Mouse (Mus musculus) liver, adult 2 months (tissue): Measurements from ENCODE around the gene Sipa1l3. TPM values are rescaled to one million over a fixed set of nuclear protein-coding genes. Genes with fewer than 3 reads are reported as not detected.

ENCODE experiments used
- DNase-seq: peaks from one replicate; pipeline ENCODE4 v3.0.0-alpha.2; 2011; ENCODE audit warnings: low read depth, low spot score; ENCODE audit errors: extremely low read depth
- H3K27ac ChIP-seq: fragments of 200-500 bp; replicated peaks from 2 replicates; pipeline ENCODE4 v1.5.1; 2012; ENCODE audit warnings: low read depth, mild to moderate bottlenecking, control low read depth, inconsistent platforms, low read length; ENCODE audit not compliant: insufficient read depth
- H3K27me3 ChIP-seq: fragments of 200-500 bp; 2 replicates; pipeline ENCODE4 v1.6.1; 2012; ENCODE audit warnings: mild to moderate bottlenecking, moderate library complexity, low read length, inconsistent platforms; ENCODE audit not compliant: control insufficient read depth, insufficient read depth
- H3K36me3 ChIP-seq: fragments of 200-500 bp; 2 replicates; pipeline ENCODE4 v1.6.1; 2012; ENCODE audit warnings: low read length, inconsistent platforms; ENCODE audit not compliant: control insufficient read depth, insufficient read depth
- H3K4me1 ChIP-seq: fragments of 200-500 bp; 2 replicates; pipeline ENCODE4 v1.6.1; 2011; ENCODE audit warnings: low read length; ENCODE audit not compliant: control insufficient read depth, insufficient read depth
- H3K4me3 ChIP-seq: fragments of 200-500 bp; 2 replicates; pipeline ENCODE4 v1.5.1; 2011; ENCODE audit warnings: low read depth, mild to moderate bottlenecking, control low read depth, low read length, moderate library complexity; ENCODE audit not compliant: insufficient read depth
- H3K79me2 ChIP-seq: fragments of 200-500 bp; 2 replicates; pipeline ENCODE4 v1.6.1; 2012; ENCODE audit warnings: inconsistent platforms, mild to moderate bottlenecking, low read length, moderate library complexity; ENCODE audit not compliant: control insufficient read depth, insufficient read depth
- H3K9ac ChIP-seq: fragments of 200-500 bp; 2 replicates; pipeline ENCODE4 v1.6.1; 2012; ENCODE audit warnings: low read depth, mild to moderate bottlenecking, control low read depth, inconsistent platforms, low read length
- CTCF ChIP-seq: fragments of 200-500 bp; IDR thresholded peaks from 2 replicates; pipeline ENCODE4 v1.5.1; 2011; ENCODE audit warnings: low read depth, low read length, control low read depth
- POLR2A ChIP-seq: fragments of 200-500 bp; IDR thresholded peaks from 2 replicates; pipeline ENCODE4 v1.6.1; 2011; ENCODE audit warnings: low read length, control low read depth; ENCODE audit not compliant: insufficient read depth; ENCODE audit errors: extremely low read depth
- WGBS: fragments of 180-500 bp; shearing (Covaris S2); methylation state at CpG from one replicate; pipeline ENCODE4 v1.1.7; 2018; 5-methylcytosine and 5-hydroxymethylcytosine counted together
- polyA plus RNA-seq: library from polyadenylated mRNA; depleted of rRNA; stranded (reverse); fragments of >200 nt; gene quantifications from 2 replicates; pipeline ENCODE4 v1.2.3, GENCODE M21; 2012; rRNA removed
- total RNA-seq: library from RNA; depleted of rRNA; stranded (reverse); fragments of >200 nt; gene quantifications from 2 replicates; pipeline ENCODE4 v1.2.3, GENCODE M21; 2014; rRNA removed

Sipa1l3 gene
- 3.1 and 3.8 TPM in 2 replicates for total RNA-seq
- polyA plus RNA-seq: 6.5 and 9.2 TPM in 2 replicates

DNA sequence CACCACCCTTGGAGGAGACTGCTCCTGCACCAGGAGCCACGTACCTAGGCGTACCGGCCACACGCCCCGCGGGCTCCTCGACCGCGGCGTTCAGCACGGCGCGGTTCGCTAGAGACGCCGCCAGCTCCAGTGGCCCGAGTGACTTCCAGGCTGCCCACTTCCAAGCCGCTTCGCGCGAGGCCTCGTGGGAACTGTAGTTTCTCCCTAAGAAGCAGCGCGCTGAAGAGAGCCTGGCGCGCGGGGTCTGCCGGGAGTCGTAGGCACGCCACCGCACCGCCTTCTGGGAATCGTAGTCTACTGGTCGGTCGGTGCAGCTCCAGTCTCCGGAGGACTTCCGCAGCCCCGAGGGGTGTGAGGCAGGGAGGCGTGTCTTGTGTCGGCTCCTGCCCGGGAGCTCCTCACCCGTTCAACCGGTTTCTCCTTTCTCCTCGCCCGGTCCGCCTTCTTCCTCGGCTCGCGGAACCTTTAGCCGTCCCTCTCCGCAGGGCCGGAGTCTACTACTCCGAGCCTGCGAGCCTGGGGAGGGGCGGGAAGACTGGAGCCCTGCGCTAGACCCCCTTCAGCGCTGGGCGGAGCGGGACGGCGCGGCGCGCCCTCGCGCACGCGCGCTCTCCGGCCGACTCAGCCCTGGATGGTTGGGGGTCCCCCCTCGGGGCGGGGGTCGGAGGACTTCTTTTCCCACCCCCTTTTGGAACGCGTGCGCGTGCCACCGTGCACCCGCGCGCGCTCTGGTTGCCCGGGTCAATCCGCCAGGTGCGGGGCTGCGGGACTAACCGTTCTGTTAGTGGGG lies at the start of gene Sipa1l3:
Gene Sipa1l3, minus strand, starts transcription at position 221 of the 790 bp plus-strand sequence.
- Histone ChIP-seq H3K79me2 (peaks cover 23% of the 10 kb centered on the region), H3K4me1 (peaks cover 4% of the 10 kb centered on the region), H3K27ac (peak within 1 kb of the TSS; percentile 61), H3K9ac (peak within 1 kb of the TSS; percentile 98), H3K27me3 (no peaks in the 10 kb centered on the region), H3K4me3 (peak within 1 kb of the TSS; percentile 99), H3K36me3 (no peaks in the 10 kb centered on the region)
- TF ChIP-seq POLR2A: peak; percentile 68; the same call in 1 of the 2 replicates
- no peak for TF ChIP-seq CTCF
- WGBS: under 1% methylated on average over 88 of the region's 88 CpGs
- DNase-seq: peak; percentile 91

DNA sequence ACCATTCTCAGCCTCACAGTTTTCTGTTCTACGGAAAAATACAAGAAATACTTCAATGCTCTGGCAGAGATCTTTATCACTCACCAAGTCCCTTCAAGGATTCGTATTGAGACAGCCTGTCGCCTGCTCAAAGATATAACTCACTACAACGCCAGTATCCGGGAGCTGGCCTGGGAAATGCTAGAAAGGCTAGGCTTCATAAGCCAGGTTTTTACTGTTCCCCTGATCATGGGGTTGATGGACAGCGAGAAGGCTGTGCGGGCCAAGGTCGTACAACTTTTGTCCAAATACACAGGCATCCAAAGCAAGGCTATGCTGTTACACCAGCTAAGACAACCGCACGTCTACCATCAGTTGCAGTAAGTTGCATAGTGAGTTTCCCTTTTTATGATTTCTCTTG lies 44.6 kb upstream of the Sipa1l3 start:
- no peaks in the 10 kb centered on the region for H3K79me2 ChIP-seq
- no peaks in the 10 kb centered on the region for H3K27me3 ChIP-seq
- H3K9ac ChIP-seq: no peak overlapping the region
- H3K27ac ChIP-seq: no peak overlapping the region
- WGBS: 84% methylated on average over 10 of the region's 10 CpGs
- H3K4me1 ChIP-seq: no peaks in the 10 kb centered on the region
- no peak overlapping the region for H3K4me3 ChIP-seq
- H3K36me3 ChIP-seq: no peaks in the 10 kb centered on the region
- TF ChIP-seq POLR2A: no peak
- no peak for TF ChIP-seq CTCF
- DNase-seq: no peak

DNA sequence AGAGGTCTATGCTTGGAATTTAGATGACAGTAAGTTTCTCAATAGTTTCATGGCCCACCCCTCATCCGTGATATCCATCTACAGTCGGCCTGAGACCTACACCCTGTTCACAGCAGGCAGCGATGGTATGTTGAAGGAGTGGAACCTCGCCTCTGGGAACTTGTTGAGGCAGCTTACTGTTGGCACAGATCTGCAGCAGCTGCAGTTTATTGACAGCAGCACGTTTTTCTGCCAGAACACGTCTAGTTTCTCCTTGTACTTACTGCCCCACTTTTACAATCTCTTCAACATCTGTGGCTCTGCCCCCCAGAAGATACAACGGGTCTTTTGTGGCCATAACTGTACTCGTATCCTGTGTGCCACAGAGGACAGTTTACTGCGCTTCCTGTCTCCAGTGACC lies 42.6 kb upstream of the Sipa1l3 start:
- H3K9ac ChIP-seq: no peak overlapping the region
- WGBS: 78% methylated on average over 9 of the region's 9 CpGs

GRCm38 (mm10) chr7:29559290-29559689 lies 40.8 kb upstream of the Sipa1l3 start:
- no peak overlapping the region for H3K27ac ChIP-seq
- no peaks in the 10 kb centered on the region for H3K79me2 ChIP-seq
- no peaks in the 10 kb centered on the region for H3K36me3 ChIP-seq
- no peak for DNase-seq
- no peaks in the 10 kb centered on the region for H3K27me3 ChIP-seq
- no peak overlapping the region for H3K9ac ChIP-seq
- H3K4me1 ChIP-seq: no peaks in the 10 kb centered on the region
- WGBS: 77% methylated on average over 4 of the region's 4 CpGs
- peak; percentile 36; the same call in 1 of the 2 replicates for TF ChIP-seq CTCF
- TF ChIP-seq POLR2A: no peak
- H3K4me3 ChIP-seq: no peak overlapping the region

More for the DNA sequence above, 42.6 kb upstream of the Sipa1l3 start:
- Histone ChIP-seq H3K27ac (no peak overlapping the region), H3K79me2 (no peaks in the 10 kb centered on the region), H3K4me1 (no peaks in the 10 kb centered on the region), H3K36me3 (no peaks in the 10 kb centered on the region), H3K27me3 (no peaks in the 10 kb centered on the region), H3K4me3 (no peak overlapping the region)
- no peak for DNase-seq
- no peak for TF ChIP-seq POLR2A

DNA sequence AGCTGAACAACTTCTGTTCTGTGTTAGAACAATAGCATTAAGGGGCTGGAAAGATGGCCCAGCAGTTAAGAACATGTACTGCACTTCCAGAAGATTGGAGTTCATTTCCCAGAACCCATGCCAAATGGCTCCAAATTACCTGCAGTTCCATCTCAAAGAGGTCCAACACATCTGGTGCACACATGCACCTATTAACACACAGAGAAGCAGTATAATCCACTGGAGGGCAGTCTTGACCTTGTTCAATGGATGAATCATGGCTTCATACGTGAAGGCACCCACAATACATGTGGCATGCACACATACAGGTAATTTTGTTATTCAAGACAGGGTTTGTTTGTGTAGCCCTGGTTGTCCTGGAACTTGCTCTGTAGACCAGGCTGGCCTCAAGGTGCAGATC lies 40.3 kb upstream of the Sipa1l3 start:
- H3K4me1 ChIP-seq: no peaks in the 10 kb centered on the region
- H3K27ac ChIP-seq: no peak overlapping the region
- peak; percentile 34 for DNase-seq
- TF ChIP-seq POLR2A (no peak), CTCF (no peak)
- H3K4me3 ChIP-seq: no peak overlapping the region
- H3K79me2 ChIP-seq: no peaks in the 10 kb centered on the region
- 75% methylated on average over 1 of the region's 1 CpGs for WGBS
- no peaks in the 10 kb centered on the region for H3K27me3 ChIP-seq
- no peaks in the 10 kb centered on the region for H3K36me3 ChIP-seq
- H3K9ac ChIP-seq: no peak overlapping the region

GRCm38 (mm10) chr7:29556283-29556682 lies 37.8 kb upstream of the Sipa1l3 start:
- TF ChIP-seq POLR2A (no peak), CTCF (no peak)
- no peak overlapping the region for H3K27ac ChIP-seq
- WGBS: 79% methylated on average over 4 of the region's 4 CpGs
- H3K4me3 ChIP-seq: no peak overlapping the region
- H3K9ac ChIP-seq: no peak overlapping the region
- H3K79me2 ChIP-seq: no peaks in the 10 kb centered on the region
- H3K36me3 ChIP-seq: no peaks in the 10 kb centered on the region
- no peaks in the 10 kb centered on the region for H3K27me3 ChIP-seq
- H3K4me1 ChIP-seq: no peaks in the 10 kb centered on the region
- DNase-seq: no peak
